Mouse (Mus musculus): ENCODE data around the gene Hnrnpab.

GRCm38 (mm10) chr11:51563276-51563675 lies 43.4 kb downstream of the Hnrnpab start:
- no peak for TF ChIP-seq POLR2A (IDR thresholded peaks at IDR 0.05; ENCODE audit: insufficient read depth, low read length)
- TF ChIP-seq CTCF (IDR thresholded peaks at IDR 0.05; ENCODE audit: low read depth, low read length) = no peak
- TF ChIP-seq EP300 (IDR thresholded peaks at IDR 0.05; ENCODE audit: insufficient read depth, low read depth, low read length) = no peak
